Mouse (Mus musculus): ENCODE data around the gene Dnmt3l. TPM values are rescaled to one million over a fixed set of nuclear protein-coding genes. Genes with fewer than 3 reads are reported as not detected.

Gene Dnmt3l
- total RNA-seq, 1 experiment from 2014 or later: 0.87 TPM

- peak; percentile 91 for ATAC-seq (replicated peaks; ENCODE audit: low read depth, poor library complexity, severe bottlenecking)
Observed at GRCm38 (mm10) chr10:78028129-78028528, 13.6 kb upstream of the Dnmt3l start.

- no peak for ATAC-seq (replicated peaks; ENCODE audit: low read depth, poor library complexity, severe bottlenecking)
Observed at GRCm38 (mm10) chr10:78029080-78029479, 12.7 kb upstream of the Dnmt3l start.

GRCm38 (mm10) chr10:78031987-78032386 is 9.8 kb upstream of the Dnmt3l start:
- no peak for ATAC-seq (replicated peaks; ENCODE audit: low read depth, poor library complexity, severe bottlenecking)

- no peak for ATAC-seq (replicated peaks; ENCODE audit: low read depth, poor library complexity, severe bottlenecking)
Observed at GRCm38 (mm10) chr10:78037139-78037538, 4.6 kb upstream of the Dnmt3l start.

GRCm38 (mm10) chr10:78042096-78042495 is 349 bp downstream of the Dnmt3l start:
- ATAC-seq (replicated peaks; ENCODE audit: low read depth, poor library complexity, severe bottlenecking): no peak

DNA sequence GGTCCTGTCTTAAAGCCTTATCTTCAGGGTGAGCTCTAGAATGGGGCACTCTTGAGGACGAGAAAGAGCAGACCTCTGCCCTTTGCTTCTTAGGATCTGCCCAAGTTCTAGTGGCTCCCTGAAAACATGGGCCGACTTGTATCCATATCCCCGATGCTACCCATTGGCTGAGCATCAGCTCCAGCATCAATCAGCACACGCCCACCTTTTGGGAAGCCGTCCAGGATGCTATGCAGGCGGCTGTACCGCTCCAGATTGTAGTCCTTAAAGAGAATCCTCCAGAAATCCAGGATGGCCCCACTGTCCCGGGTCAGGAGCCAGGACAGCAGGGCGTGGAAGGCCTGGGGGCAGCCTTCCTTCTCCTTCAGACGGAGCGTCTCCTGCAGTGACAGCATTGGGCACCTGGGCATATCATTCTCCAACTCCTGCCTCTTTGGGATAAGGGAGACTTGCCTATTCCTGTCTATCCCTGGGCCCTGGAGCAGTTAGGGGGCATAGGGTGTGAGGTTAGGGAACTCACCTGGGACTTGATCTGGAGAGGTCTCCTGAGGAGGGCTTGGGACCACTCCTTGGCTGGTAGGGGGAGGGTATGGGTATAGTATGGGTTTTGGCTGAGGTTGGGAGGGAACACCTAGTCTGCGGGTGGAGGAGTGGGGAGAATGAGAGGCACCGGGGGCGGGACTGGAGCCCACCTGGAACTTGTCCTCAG is 1.1 kb downstream of the Dnmt3l start:
- no peak for ATAC-seq (replicated peaks; ENCODE audit: low read depth, poor library complexity, severe bottlenecking)

- peak; percentile 94 for ATAC-seq (replicated peaks; ENCODE audit: low read depth, poor library complexity, severe bottlenecking)
Observed at GRCm38 (mm10) chr10:78043406-78043836, 1.7 kb downstream of the Dnmt3l start, which contains the start of gene Aire. Aire (minus strand) TSS chr10:78043610.

- no peak for ATAC-seq (replicated peaks; ENCODE audit: low read depth, poor library complexity, severe bottlenecking)
Observed at GRCm38 (mm10) chr10:78044531-78044930, 2.8 kb downstream of the Dnmt3l start.

DNA sequence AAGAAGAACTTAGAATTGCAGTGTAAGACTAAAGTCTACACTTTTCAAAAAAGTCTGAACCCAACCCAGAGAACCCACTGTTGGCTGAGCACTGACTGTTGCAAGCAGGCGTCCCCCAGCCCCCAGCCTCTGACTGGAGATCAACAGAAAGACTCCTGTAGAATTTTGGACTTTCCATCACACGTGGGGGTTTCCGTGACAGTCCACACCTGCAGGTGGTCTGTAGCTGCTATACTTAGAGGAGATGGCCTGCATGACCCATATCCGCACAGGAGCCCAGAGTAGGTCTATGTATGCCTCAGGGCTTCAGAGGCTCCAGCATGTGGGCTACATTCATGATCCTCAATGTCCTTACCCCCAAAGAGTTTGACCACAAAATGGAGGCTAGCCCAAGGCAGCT is 4.6 kb downstream of the Dnmt3l start:
- no peak for ATAC-seq (replicated peaks; ENCODE audit: low read depth, poor library complexity, severe bottlenecking)

DNA sequence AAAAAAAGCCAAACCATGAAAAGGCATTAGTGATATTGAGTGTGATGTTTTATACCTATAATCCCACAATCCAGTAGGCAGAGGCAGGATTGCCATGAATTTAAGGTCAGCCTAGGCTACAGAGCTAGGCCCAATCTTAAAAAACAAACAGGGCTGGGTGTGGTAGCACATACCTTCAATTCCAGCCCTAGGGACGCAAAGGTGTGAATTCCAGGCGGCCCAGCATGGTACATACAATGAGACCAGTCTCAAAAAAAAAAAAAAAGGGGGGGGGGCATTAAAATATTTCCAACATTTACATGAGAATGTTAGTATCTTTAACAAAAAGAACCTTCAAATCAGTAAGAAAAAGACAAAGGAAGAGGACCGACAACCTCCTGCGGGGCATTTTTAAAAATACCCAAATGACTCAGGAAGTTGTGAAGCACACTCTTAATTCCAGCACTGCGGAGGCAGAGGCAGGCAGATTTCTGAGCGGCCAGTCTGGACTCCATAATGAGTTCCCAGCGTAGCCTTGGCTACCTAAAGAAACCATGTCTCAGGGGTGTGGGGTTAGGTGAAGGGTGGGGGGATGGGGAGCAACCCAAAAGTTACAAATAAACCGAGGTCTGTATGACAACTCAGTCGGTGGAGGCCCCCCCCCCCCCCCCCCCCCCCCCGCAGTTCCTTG is 6.4 kb downstream of the Dnmt3l start:
- ATAC-seq (replicated peaks; ENCODE audit: low read depth, poor library complexity, severe bottlenecking): no peak

GRCm38 (mm10) chr10:78049519-78050035 is 7.8 kb downstream of the Dnmt3l start:
- ATAC-seq (replicated peaks; ENCODE audit: low read depth, poor library complexity, severe bottlenecking): no peak

GRCm38 (mm10) chr10:78054633-78055565 is 13.2 kb downstream of the Dnmt3l start:
- peak; percentile 75 for ATAC-seq (replicated peaks; ENCODE audit: low read depth, poor library complexity, severe bottlenecking)

- ATAC-seq (replicated peaks; ENCODE audit: low read depth, poor library complexity, severe bottlenecking): no peak
Observed at GRCm38 (mm10) chr10:78057056-78057455, 15.3 kb downstream of the Dnmt3l start.

GRCm38 (mm10) chr10:78063122-78063521 is 21.4 kb downstream of the Dnmt3l start:
- ATAC-seq (replicated peaks; ENCODE audit: low read depth, poor library complexity, severe bottlenecking): 0 out of 2 replicates have a peak, but pooled peaks have one; percentile 52

DNA sequence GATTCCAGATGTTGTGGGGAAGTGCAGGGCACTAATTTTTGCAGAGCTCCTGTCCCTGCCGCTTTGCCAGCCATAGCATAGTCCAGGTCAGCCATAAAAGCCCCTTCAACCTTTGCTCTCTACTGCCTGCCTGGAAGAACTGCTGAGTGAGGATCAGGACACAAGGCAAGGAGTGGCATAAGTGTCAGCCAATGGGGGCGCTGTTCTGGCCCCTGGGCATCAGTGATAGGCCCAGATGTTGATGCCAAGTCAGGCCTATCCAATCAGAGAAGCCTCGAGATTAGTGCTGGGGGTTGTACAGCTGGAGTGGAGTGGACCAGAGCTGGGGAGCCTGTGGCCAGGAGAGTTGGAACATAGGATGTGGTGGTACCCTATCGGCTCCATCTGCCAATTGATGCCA is 25.5 kb downstream of the Dnmt3l start:
- ATAC-seq (replicated peaks; ENCODE audit: low read depth, poor library complexity, severe bottlenecking): peak; percentile 33; the same call in 1 of the 2 replicates

DNA sequence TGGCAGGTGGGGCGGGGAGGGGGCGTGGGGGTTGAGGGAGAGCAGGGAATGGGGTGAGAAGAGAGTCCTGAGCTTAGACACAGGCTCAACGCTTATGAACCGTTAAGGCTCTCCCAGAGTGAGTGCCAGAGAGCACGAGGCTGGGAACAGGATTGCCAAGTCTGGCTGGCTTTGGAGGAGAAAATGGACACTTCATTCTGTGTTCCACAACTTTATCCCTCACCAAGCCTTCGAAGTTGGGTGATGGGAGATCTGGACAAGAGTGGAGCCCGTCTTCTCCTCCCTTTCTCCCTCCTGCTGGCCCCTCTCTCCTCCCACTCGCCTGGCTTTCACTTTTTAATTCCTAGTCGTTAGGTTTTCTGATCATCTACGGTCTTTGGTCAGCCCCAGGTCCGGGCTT is 26.8 kb downstream of the Dnmt3l start:
- ATAC-seq (replicated peaks; ENCODE audit: low read depth, poor library complexity, severe bottlenecking): no peak

DNA sequence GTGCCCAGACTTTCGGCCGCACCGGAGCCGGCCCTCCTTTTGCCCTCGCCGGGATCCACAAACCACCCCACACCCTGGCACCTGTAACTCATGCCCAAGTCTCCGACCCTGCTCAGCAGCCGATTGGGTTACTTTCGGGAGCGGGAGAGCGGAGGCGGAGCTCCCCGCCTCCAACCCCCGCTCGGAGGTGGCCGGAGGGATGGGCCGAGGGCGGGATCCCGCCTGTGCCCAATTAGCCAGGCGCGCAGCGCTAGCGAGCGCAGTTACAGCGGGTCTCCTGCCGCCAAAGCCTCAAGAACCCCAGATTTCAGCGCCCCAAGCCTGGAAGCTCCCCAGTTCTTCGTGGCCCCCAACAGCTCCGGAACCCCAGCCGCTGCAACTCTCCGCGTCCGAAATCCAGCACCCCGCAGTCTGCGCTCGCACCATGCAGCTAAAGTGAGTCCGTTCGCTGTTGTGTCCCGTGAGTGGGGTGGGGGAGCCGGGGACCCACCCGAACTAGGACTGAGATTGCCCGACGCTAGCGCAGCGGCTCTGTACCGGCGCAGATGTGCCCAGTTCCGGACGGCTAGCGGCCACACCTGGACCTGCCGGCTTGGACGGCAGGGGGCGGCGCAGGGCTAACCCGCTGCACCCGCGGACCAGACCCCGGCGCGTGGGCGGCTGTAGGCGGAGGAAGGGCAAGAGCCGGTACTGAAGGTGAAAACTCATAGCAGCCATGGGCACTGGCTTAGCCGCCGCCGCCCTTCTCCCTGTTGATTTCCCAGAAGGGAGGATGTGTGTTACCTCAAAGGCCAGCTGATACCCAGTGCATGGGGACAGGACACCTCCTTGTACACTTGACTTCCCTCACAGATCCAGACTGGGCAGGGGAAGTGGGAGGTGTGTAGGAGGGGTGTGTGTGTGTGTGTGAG is 27.6 kb downstream of the Dnmt3l start, which contains the start of gene Icosl:
Gene Icosl (plus strand): TSS at position 202 of the 911 bp plus-strand sequence.
- peak; percentile 85 for ATAC-seq (replicated peaks; ENCODE audit: low read depth, poor library complexity, severe bottlenecking)

GRCm38 (mm10) chr10:78074151-78074550 is 32.4 kb downstream of the Dnmt3l start:
- ATAC-seq (replicated peaks; ENCODE audit: low read depth, poor library complexity, severe bottlenecking): no peak

DNA sequence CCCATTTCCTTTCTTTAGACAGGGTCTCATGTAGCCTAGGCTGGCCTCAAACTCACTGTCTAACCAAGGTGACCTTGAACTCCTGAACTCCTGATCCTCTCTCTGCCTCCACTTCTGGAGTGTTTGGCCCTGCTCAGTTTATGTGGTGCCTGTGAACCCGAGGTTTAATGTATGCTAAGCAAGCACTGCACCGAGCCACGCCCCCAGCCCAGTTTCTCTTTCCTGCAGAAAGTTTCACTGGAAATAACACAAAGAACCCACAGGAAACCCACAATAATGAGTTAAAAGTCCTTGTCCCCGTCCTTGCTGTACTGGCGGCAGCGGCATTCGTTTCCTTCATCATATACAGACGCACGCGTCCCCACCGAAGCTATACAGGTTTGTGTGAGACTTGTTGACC is 33.2 kb downstream of the Dnmt3l start:
- peak; percentile 84 for ATAC-seq (replicated peaks; ENCODE audit: low read depth, poor library complexity, severe bottlenecking)

Data from common myeloid progenitor, adult 5-6 weeks (primary cell).